Mouse (Mus musculus): Measurements from ENCODE around the gene Gpr152.
"Not testable (repeated sequence)": the region's sequence is repeated elsewhere in the genome, so short reads cannot be mapped to it uniquely, and the experiment has no call there.

The Gpr152 gene

GRCm38 (mm10) chr19:4131075-4131474 lies 8.5 kb upstream of the Gpr152 start:
- no peak for DNase-seq

- DNase-seq, result no peak
Measured at GRCm38 (mm10) chr19:4131768-4132167, 7.8 kb upstream of the Gpr152 start.

- DNase-seq, result no peak
Measured at GRCm38 (mm10) chr19:4134354-4134753, 5.2 kb upstream of the Gpr152 start.

- not testable (repeated sequence) for DNase-seq
Measured at GRCm38 (mm10) chr19:4135229-4135962, 4.2 kb upstream of the Gpr152 start.

GRCm38 (mm10) chr19:4135963-4136345 lies 3.6 kb upstream of the Gpr152 start:
- DNase-seq, result not testable (repeated sequence)

- no peak for DNase-seq
Measured at GRCm38 (mm10) chr19:4136463-4136862, 3.1 kb upstream of the Gpr152 start.

GRCm38 (mm10) chr19:4137913-4138312 lies 1.7 kb upstream of the Gpr152 start:
- no peak for DNase-seq

- DNase-seq, result no peak
Measured at GRCm38 (mm10) chr19:4140147-4140546, 560 bp downstream of the Gpr152 start.

- no peak for DNase-seq
Measured at GRCm38 (mm10) chr19:4142416-4143173, 3.0 kb downstream of the Gpr152 start.

- no peak for DNase-seq
Measured at GRCm38 (mm10) chr19:4143759-4144268, 4.2 kb downstream of the Gpr152 start, which contains the start of gene Cabp4. TSS of gene Cabp4 (minus strand) at chr19:4144033.

GRCm38 (mm10) chr19:4144550-4145498 lies 5.2 kb downstream of the Gpr152 start:
- DNase-seq, result no peak

- DNase-seq, result no peak
Measured at GRCm38 (mm10) chr19:4145936-4146335, 6.3 kb downstream of the Gpr152 start.

GRCm38 (mm10) chr19:4146366-4147021 lies 6.9 kb downstream of the Gpr152 start:
- DNase-seq, result no peak

GRCm38 (mm10) chr19:4147022-4147405 lies 7.4 kb downstream of the Gpr152 start:
- no peak for DNase-seq

GRCm38 (mm10) chr19:4147782-4148490 lies 8.3 kb downstream of the Gpr152 start:
- no peak for DNase-seq

- DNase-seq, result peak; percentile 95 to 97
Measured at GRCm38 (mm10) chr19:4148491-4148806, 8.9 kb downstream of the Gpr152 start, which contains the start of gene Coro1b. TSS of gene Coro1b (plus strand) at chr19:4148619.

- no peak for DNase-seq
Measured at GRCm38 (mm10) chr19:4148819-4149218, 9.2 kb downstream of the Gpr152 start.

- no peak for DNase-seq
Measured at GRCm38 (mm10) chr19:4149283-4149682, 9.7 kb downstream of the Gpr152 start.

GRCm38 (mm10) chr19:4149764-4150461 lies 10.3 kb downstream of the Gpr152 start:
- no peak for DNase-seq

GRCm38 (mm10) chr19:4150567-4151487 lies 11.2 kb downstream of the Gpr152 start:
- DNase-seq, result no peak
